Mouse (Mus musculus): ENCODE measurements around the gene Dnajc7.

- TF ChIP-seq POLR2A (IDR thresholded peaks at IDR 0.05; ENCODE audit: low read depth, low read length) (no peak), CTCF (IDR thresholded peaks at IDR 0.05; ENCODE audit: borderline replicate concordance, insufficient read depth, low read length) (no peak)
These were observed 3.9 kb upstream of the Dnajc7 start for GRCm38 (mm10) chr11:100623867-100624266.

All from embryonic fibroblast, embryonic 13.5 days (primary cell).